Mouse (Mus musculus): ENCODE measurements around the gene Zkscan16. TPM values are rescaled to one million over a fixed set of nuclear protein-coding genes. Genes with fewer than 3 reads are reported as not detected.

The Zkscan16 gene
- total and polyA plus RNA-seq, 3 experiments = not detected

DNA sequence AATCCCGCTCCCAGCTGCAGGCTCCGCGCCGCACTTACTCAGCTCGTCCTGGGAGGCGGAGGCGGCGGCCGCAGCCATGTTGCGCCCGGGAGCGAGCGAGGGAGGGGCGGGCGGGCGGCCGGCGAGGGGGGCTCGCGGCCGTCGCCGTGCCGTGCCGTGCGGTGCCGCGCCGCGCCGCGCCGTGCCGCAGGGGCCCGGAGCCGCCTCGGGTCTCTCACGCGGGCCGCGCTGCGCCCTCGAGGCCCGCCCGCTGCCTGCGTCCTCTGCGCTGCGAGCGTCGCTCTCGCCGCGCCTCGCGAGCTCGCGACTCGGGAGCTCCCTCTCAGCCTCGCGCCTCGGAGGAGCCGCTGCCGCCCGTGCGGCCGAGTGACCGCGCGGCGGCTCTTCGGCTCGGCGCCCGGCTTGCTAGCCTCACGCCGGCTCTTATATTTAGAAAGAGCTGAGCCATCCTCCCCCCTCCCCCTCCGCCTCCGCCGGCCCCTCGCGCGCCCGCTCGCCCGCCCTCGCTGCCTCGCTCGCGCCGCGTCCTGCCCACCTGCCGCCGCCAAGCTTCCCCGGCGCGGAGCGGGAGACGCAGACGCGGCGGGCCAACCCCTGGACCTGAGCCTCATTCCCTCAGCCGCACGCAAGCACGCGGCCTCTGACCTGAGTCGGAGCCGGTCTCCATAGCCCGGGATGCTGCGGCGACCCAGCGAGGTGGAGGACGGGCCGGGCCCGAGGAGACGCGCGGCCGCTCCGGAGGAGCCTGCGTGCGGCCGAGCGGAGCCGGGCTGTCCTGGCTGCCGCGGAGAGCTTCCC lies 31.4 kb upstream of the Zkscan16 start:
- H3K27ac ChIP-seq (ENCODE audit: insufficient read depth, low read depth) = peak overlapping the region; percentile 94
- no peaks in the 10 kb centered on the region for H3K27me3 ChIP-seq (replicated peaks)
- peak overlapping the region; percentile 91 for H3K9ac ChIP-seq (ENCODE audit: insufficient read depth, low read depth)
- 0 out of 2 replicates have a peak, but pooled peaks have one; percentile 49 for TF ChIP-seq SIN3A (IDR thresholded peaks at IDR 0.05; ENCODE audit: low read length)
- TF ChIP-seq MAX (IDR thresholded peaks at IDR 0.05; ENCODE audit: low read length) = no peak
- TF ChIP-seq UBTF (IDR thresholded peaks at IDR 0.05; ENCODE audit: low read depth, low read length) = peak; percentile 94
- TF ChIP-seq TCF12 (IDR thresholded peaks at IDR 0.05; ENCODE audit: low read depth, low read length) = no peak
- TF ChIP-seq ZMIZ1 (IDR thresholded peaks at IDR 0.05; ENCODE audit: low read depth, low read length) = no peak
- H3K4me3 ChIP-seq (replicated peaks in 1 of 3; ENCODE audit: low read depth in 2 of 3, low read length in 2 of 3, poor library complexity in 1 of 3) = peak overlapping the region; percentile 84 to 98 (median 85)
- H3K36me3 ChIP-seq (replicated peaks in 1 of 2; ENCODE audit: control insufficient read depth in 1 of 2, insufficient read depth in 1 of 2, low read length in 1 of 2) = no peaks in the 10 kb centered on the region
- dilution Hi-C loops (cut with MboI; ENCODE audit: extremely low pct_ligation_motif_present, extremely low pct_unique_long_range_greater_than_20kb, low sequenced_read_pairs) = no loop called here
- in situ Hi-C loops (cut with MboI; ENCODE audit: low pct_ligation_motif_present, low pct_unique_long_range_greater_than_20kb, low sequenced_read_pairs) = no loop called here
- peaks cover 7 to 54% of the 10 kb centered on the region in 2 experiments; a peak in 3 of 4 replicates for H3K4me1 ChIP-seq (ENCODE audit: control insufficient read depth in 1 of 2, insufficient read depth in 2 of 2)
- no peak for DNase-seq (ENCODE audit: extremely low read depth)
- no peaks in the 10 kb centered on the region for H3K9me3 ChIP-seq (replicated peaks; ENCODE audit: low read length)
- H3K79me2 ChIP-seq (replicated peaks; ENCODE audit: control insufficient read depth, extremely low read depth, insufficient read depth, poor library complexity, severe bottlenecking) = peaks cover 44% of the 10 kb centered on the region
- H3K4me2 ChIP-seq (ENCODE audit: insufficient read depth, low read depth, poor library complexity, severe bottlenecking) = no peak overlapping the region

DNA sequence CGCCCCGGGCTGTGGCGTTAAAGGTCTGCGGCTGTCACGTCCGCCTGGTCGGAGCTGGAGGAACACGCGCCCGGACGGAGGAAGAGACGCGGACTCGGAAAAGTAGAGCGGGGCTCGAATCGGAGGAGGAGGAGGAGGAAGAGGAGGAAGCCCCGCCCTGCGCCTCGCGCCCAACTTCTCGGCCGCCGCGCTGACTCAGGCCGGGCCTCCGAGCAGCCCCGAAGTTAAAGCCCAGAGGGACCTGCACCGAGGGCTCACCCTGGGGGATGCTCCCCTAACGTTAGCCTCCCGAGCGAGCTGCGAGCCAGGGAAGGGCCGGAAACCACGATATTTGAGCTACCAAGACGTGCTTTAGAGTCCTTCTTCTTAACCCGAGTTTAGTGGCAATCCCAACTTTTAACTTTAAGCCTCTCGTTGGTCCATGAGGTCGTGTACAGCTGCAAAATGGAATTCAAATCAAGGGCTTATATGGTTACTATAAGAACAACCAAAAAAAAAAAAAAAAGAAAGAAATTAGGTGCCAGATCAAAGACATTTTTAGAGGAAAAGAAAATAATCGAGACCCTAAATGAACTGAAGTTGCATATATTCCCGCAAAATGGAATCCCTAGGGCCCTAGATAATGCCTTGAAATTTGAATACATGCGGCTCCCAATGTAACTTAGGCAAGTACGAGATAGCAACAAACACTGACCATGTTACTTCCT lies 30.6 kb upstream of the Zkscan16 start, which contains the start of gene Ecpas:
TSS of gene Ecpas (minus strand) at position 121 of the 707 bp plus-strand sequence.
- TF ChIP-seq ELF1 (IDR thresholded peaks at IDR 0.05; ENCODE audit: low read depth, low read length) (peak; percentile 69), MXI1 (IDR thresholded peaks at IDR 0.05; ENCODE audit: low read depth, low read length) (peak; percentile 79), ETS1 (conservative IDR thresholded peaks at IDR 0.05; ENCODE audit: low read depth, low read length) (peak; percentile 14; the same call in 1 of the 2 replicates), KAT2A (IDR thresholded peaks at IDR 0.05; ENCODE audit: insufficient replicate concordance, low read length) (no peak), TBP (conservative IDR thresholded peaks at IDR 0.05; ENCODE audit: low read depth, low read length) (0 out of 2 replicates have a peak, but pooled peaks have one; percentile 49), MAX (IDR thresholded peaks at IDR 0.05; ENCODE audit: low read length) (peak; percentile 79), UBTF (IDR thresholded peaks at IDR 0.05; ENCODE audit: low read depth, low read length) (peak; percentile 24), POLR2AphosphoS2 (IDR thresholded peaks at IDR 0.05; ENCODE audit: low read depth, low read length) (peak; percentile 46; the same call in 1 of the 2 replicates), EP300 (IDR thresholded peaks at IDR 0.05; ENCODE audit: low read length) (no peak), MAZ (IDR thresholded peaks at IDR 0.05; ENCODE audit: low read depth, low read length) (peak; percentile 75; the same call in 1 of the 2 replicates), ZMIZ1 (IDR thresholded peaks at IDR 0.05; ENCODE audit: low read depth, low read length) (peak; percentile 50), ZKSCAN1 (IDR thresholded peaks at IDR 0.05; ENCODE audit: borderline replicate concordance, low read depth, low read length) (no peak), CHD1 (IDR thresholded peaks at IDR 0.05; ENCODE audit: low read depth, low read length) (peak; percentile 48; the same call in 1 of the 2 replicates), MAFK (IDR thresholded peaks at IDR 0.05; ENCODE audit: insufficient replicate concordance, low read length) (0 out of 2 replicates have a peak, but pooled peaks have one; percentile 50), ZC3H11A (IDR thresholded peaks at IDR 0.05; ENCODE audit: low read depth, low read length) (no peak), POLR2A (IDR thresholded peaks at IDR 0.05; ENCODE audit: low read depth, low read length) (peak; percentile 79), MEF2A (IDR thresholded peaks at IDR 0.05; ENCODE audit: borderline replicate concordance, low read depth, low read length) (peak; percentile 20; the same call in 1 of the 2 replicates), TCF12 (IDR thresholded peaks at IDR 0.05; ENCODE audit: low read depth, low read length) (peak; percentile 51; the same call in 1 of the 2 replicates), SIN3A (IDR thresholded peaks at IDR 0.05; ENCODE audit: low read length) (no peak; the same call in 1 of the 2 replicates), CHD2 (IDR thresholded peaks at IDR 0.05; ENCODE audit: low read length) (peak; percentile 58; the same call in 1 of the 2 replicates), GABPA (IDR thresholded peaks at IDR 0.05; ENCODE audit: insufficient replicate concordance, low read depth, low read length) (no peak), USF2 (conservative IDR thresholded peaks at IDR 0.05; ENCODE audit: low read depth, low read length) (no peak), NRF1 (IDR thresholded peaks at IDR 0.05; ENCODE audit: low read depth, low read length) (peak; percentile 60), NELFE (IDR thresholded peaks at IDR 0.05; ENCODE audit: low read depth, low read length) (peak; percentile 70)
- dilution Hi-C loops (cut with MboI; ENCODE audit: extremely low pct_ligation_motif_present, extremely low pct_unique_long_range_greater_than_20kb, low sequenced_read_pairs) = no loop called here

More for the DNA sequence above, 30.6 kb upstream of the Zkscan16 start, which contains the start of gene Ecpas:
- H3K36me3 ChIP-seq (replicated peaks in 1 of 2; ENCODE audit: control insufficient read depth in 1 of 2, insufficient read depth in 1 of 2, low read length in 1 of 2) = no peaks in the 10 kb centered on the region
- in situ Hi-C loops (cut with MboI; ENCODE audit: low pct_ligation_motif_present, low pct_unique_long_range_greater_than_20kb, low sequenced_read_pairs) = no loop called here
- DNase-seq (ENCODE audit: extremely low read depth) = peak; percentile 86
- no peaks in the 10 kb centered on the region for H3K27me3 ChIP-seq (replicated peaks)
- H3K4me1 ChIP-seq (ENCODE audit: control insufficient read depth in 1 of 2, insufficient read depth in 2 of 2) = peaks cover 7 to 47% of the 10 kb centered on the region in 2 experiments; a peak in 3 of 4 replicates
- peak within 1 kb of the TSS; percentile 84 to 98 (median 85) for H3K4me3 ChIP-seq (replicated peaks in 1 of 3; ENCODE audit: low read depth in 2 of 3, low read length in 2 of 3, poor library complexity in 1 of 3)
- H3K27ac ChIP-seq (ENCODE audit: insufficient read depth, low read depth) = peak within 1 kb of the TSS; percentile 94
- H3K9me3 ChIP-seq (replicated peaks; ENCODE audit: low read length) = no peaks in the 10 kb centered on the region
- peak within 1 kb of the TSS; percentile 55; the same call in 1 of the 2 replicates for H3K4me2 ChIP-seq (ENCODE audit: insufficient read depth, low read depth, poor library complexity, severe bottlenecking)
- H3K9ac ChIP-seq (ENCODE audit: insufficient read depth, low read depth) = peak within 1 kb of the TSS; percentile 91
- H3K79me2 ChIP-seq (replicated peaks; ENCODE audit: control insufficient read depth, extremely low read depth, insufficient read depth, poor library complexity, severe bottlenecking) = peaks cover 38% of the 10 kb centered on the region
